Mouse (Mus musculus) yolk sac, embryonic 10.5 days (tissue): Measurements from ENCODE around the gene C1qtnf5.

Experiments
- DNase-seq: peaks from one replicate; pipeline ENCODE4 v3.0.0-alpha.2; 2017; ENCODE audit warnings: low spot score

The C1qtnf5 gene

GRCm38 (mm10) chr9:44079997-44080780, 26.9 kb upstream of the C1qtnf5 start:
- no peak for DNase-seq

- no peak for DNase-seq
Observed at GRCm38 (mm10) chr9:44080953-44081352, 26.1 kb upstream of the C1qtnf5 start.

GRCm38 (mm10) chr9:44081581-44081980, 25.5 kb upstream of the C1qtnf5 start:
- DNase-seq, result no peak

GRCm38 (mm10) chr9:44082266-44082665, 24.8 kb upstream of the C1qtnf5 start:
- DNase-seq, result no peak

- DNase-seq, result peak; percentile 69
Observed at GRCm38 (mm10) chr9:44083392-44084121, 23.5 kb upstream of the C1qtnf5 start.

- no peak for DNase-seq
Observed at GRCm38 (mm10) chr9:44084236-44084635, 22.8 kb upstream of the C1qtnf5 start.

- DNase-seq, result peak; percentile 93
Observed at GRCm38 (mm10) chr9:44084659-44085229, 22.3 kb upstream of the C1qtnf5 start.

- no peak for DNase-seq
Observed at GRCm38 (mm10) chr9:44085276-44085675, 21.8 kb upstream of the C1qtnf5 start.

- DNase-seq, result no peak
Observed at GRCm38 (mm10) chr9:44085741-44086665, 21.0 kb upstream of the C1qtnf5 start.

- DNase-seq, result no peak
Observed at GRCm38 (mm10) chr9:44086960-44087359, 20.1 kb upstream of the C1qtnf5 start.

GRCm38 (mm10) chr9:44087761-44088455, 19.1 kb upstream of the C1qtnf5 start:
- no peak for DNase-seq

- DNase-seq, result no peak
Observed at GRCm38 (mm10) chr9:44088877-44089608, 18.0 kb upstream of the C1qtnf5 start.

GRCm38 (mm10) chr9:44093612-44094503, 13.2 kb upstream of the C1qtnf5 start:
- DNase-seq, result peak; percentile 62

- DNase-seq, result no peak
Observed at GRCm38 (mm10) chr9:44094737-44095136, 12.3 kb upstream of the C1qtnf5 start.

- DNase-seq, result no peak
Observed at GRCm38 (mm10) chr9:44095781-44096180, 11.3 kb upstream of the C1qtnf5 start.

GRCm38 (mm10) chr9:44096536-44096935, 10.5 kb upstream of the C1qtnf5 start:
- DNase-seq, result no peak

GRCm38 (mm10) chr9:44101490-44101889, 5.6 kb upstream of the C1qtnf5 start, which contains the start of gene Mfrp:
TSS of gene Mfrp (plus strand) at chr9:44101729.
- DNase-seq, result no peak

GRCm38 (mm10) chr9:44104881-44105280, 2.2 kb upstream of the C1qtnf5 start:
- DNase-seq, result no peak

- no peak for DNase-seq
Observed at GRCm38 (mm10) chr9:44105781-44106180, 1.3 kb upstream of the C1qtnf5 start.
